Mouse (Mus musculus) limb, embryonic 12.5 days (tissue): ENCODE results near the gene Asb2. TPM values are rescaled to one million over a fixed set of nuclear protein-coding genes. Genes with fewer than 3 reads are reported as not detected.
A peak's percentile ranks its signal among the peaks of the same experiment; 100 is the strongest.

Experiments used
- ATAC-seq: fragments of 200-750 bp; cut with Nextera tagmentation; 2 replicates; pipeline ENCODE4 v1.8.0; 2017; ENCODE audit warnings: low read depth, moderate TSS enrichment; ENCODE audit not compliant: insufficient number of reproducible peaks, insufficient read depth, low FRiP score, low TSS enrichment
- H3K27ac ChIP-seq: fragments of 300-500 bp; sonication (generic); 2 replicates; pipeline ENCODE4 v1.5.1; 2016; ENCODE audit warnings: mild to moderate bottlenecking, moderate library complexity
- H3K27me3 ChIP-seq: fragments of 300-500 bp; sonication (generic); 2 replicates; pipeline ENCODE4 v1.6.1; 2016; ENCODE audit warnings: mild to moderate bottlenecking, moderate library complexity
- H3K36me3 ChIP-seq: fragments of 300-500 bp; sonication (generic); 2 replicates; pipeline ENCODE4 v1.6.1; 2016; ENCODE audit warnings: mild to moderate bottlenecking, moderate library complexity
- H3K4me1 ChIP-seq: fragments of 300-500 bp; sonication (generic); replicated peaks from 2 replicates; pipeline ENCODE4 v1.6.1; 2016
- H3K4me2 ChIP-seq: fragments of 300-500 bp; sonication (generic); 2 replicates; pipeline ENCODE4 v1.6.1; 2016; ENCODE audit warnings: mild to moderate bottlenecking, moderate library complexity
- H3K4me3 ChIP-seq: fragments of 300-500 bp; sonication (generic); replicated peaks from 2 replicates; pipeline ENCODE4 v1.5.1; 2016; ENCODE audit warnings: mild to moderate bottlenecking
- H3K9ac ChIP-seq: fragments of 300-500 bp; sonication (generic); replicated peaks from 2 replicates; pipeline ENCODE4 v1.6.1; 2016; ENCODE audit warnings: mild to moderate bottlenecking, moderate library complexity
- H3K9me3 ChIP-seq: fragments of 300-500 bp; sonication (generic); 2 replicates; pipeline ENCODE4 v1.6.1; 2016; ENCODE audit warnings: mild to moderate bottlenecking, moderate library complexity
- WGBS: fragments of 180-500 bp; shearing (Covaris S2); methylation state at CpG from one replicate; pipeline ENCODE4 v1.1.7; 2016; 5-methylcytosine and 5-hydroxymethylcytosine counted together
- polyA plus RNA-seq: library from polyadenylated mRNA; unstranded; fragments of >200 nt; fragmentation: Nextera tagmentation; extraction: Ambion mirVana; gene quantifications from 2 replicates; pipeline ENCODE4 v1.2.1, GENCODE M21; 2016

Asb2 gene
- polyA plus RNA-seq, 1 experiment from 2014 or later, result 2.9 TPM

- Histone ChIP-seq H3K4me1 (peaks cover 25% of the 10 kb centered on the region), H3K27me3 (peaks cover 47% of the 10 kb centered on the region), H3K9ac (no peak overlapping the region), H3K36me3 (no peaks in the 10 kb centered on the region), H3K4me2 (peak overlapping the region; percentile 51), H3K9me3 (no peaks in the 10 kb centered on the region), H3K4me3 (peak overlapping the region; percentile 18), H3K27ac (no peak overlapping the region)
- WGBS, result 7% methylated on average over 24 of the region's 25 CpGs
- ATAC-seq, result no peak
These were observed 41.0 kb downstream of the Asb2 start for GRCm38 (mm10) chr12:103314640-103315361.

- Histone ChIP-seq H3K27ac (no peak overlapping the region), H3K9ac (no peak overlapping the region), H3K27me3 (peaks cover 47% of the 10 kb centered on the region), H3K9me3 (no peaks in the 10 kb centered on the region), H3K4me2 (no peak overlapping the region), H3K4me3 (no peak overlapping the region), H3K36me3 (no peaks in the 10 kb centered on the region), H3K4me1 (peaks cover 25% of the 10 kb centered on the region)
- no peak for ATAC-seq
- WGBS, result 76% methylated on average over 21 of the region's 21 CpGs
These were observed 41.7 kb downstream of the Asb2 start for GRCm38 (mm10) chr12:103313871-103314639.

GRCm38 (mm10) chr12:103313274-103313673, 42.5 kb downstream of the Asb2 start:
- Histone ChIP-seq H3K36me3 (no peaks in the 10 kb centered on the region), H3K27ac (no peak overlapping the region), H3K4me1 (peaks cover 18% of the 10 kb centered on the region), H3K4me2 (no peak overlapping the region), H3K4me3 (no peak overlapping the region), H3K9me3 (no peaks in the 10 kb centered on the region), H3K9ac (no peak overlapping the region), H3K27me3 (peaks cover 47% of the 10 kb centered on the region)
- ATAC-seq, result no peak
- 81% methylated on average over 6 of the region's 6 CpGs for WGBS

GRCm38 (mm10) chr12:103311921-103312320, 43.9 kb downstream of the Asb2 start:
- Histone ChIP-seq H3K27ac (no peak overlapping the region), H3K4me1 (peaks cover 14% of the 10 kb centered on the region), H3K27me3 (peaks cover 43% of the 10 kb centered on the region), H3K9me3 (no peaks in the 10 kb centered on the region), H3K36me3 (no peaks in the 10 kb centered on the region), H3K9ac (no peak overlapping the region), H3K4me3 (no peak overlapping the region), H3K4me2 (no peak overlapping the region)
- WGBS, result 82% methylated on average over 8 of the region's 8 CpGs
- no peak for ATAC-seq

- no peak within 1 kb of the TSS for H3K9ac ChIP-seq
- peaks cover 12% of the 10 kb centered on the region for H3K4me1 ChIP-seq
- WGBS, result 59% methylated on average over 2 of the region's 2 CpGs
These were observed 45.0 kb downstream of the Asb2 start, which contains the start of gene Fam181a for GRCm38 (mm10) chr12:103310744-103311267. Gene Fam181a, plus strand, starts transcription at chr12:103310975.

GRCm38 (mm10) chr12:103306720-103307119, 49.1 kb downstream of the Asb2 start:
- Histone ChIP-seq H3K27ac (no peak overlapping the region), H3K4me1 (no peaks in the 10 kb centered on the region), H3K4me3 (no peak overlapping the region), H3K27me3 (no peaks in the 10 kb centered on the region), H3K4me2 (no peak overlapping the region), H3K9ac (no peak overlapping the region), H3K36me3 (no peaks in the 10 kb centered on the region), H3K9me3 (no peaks in the 10 kb centered on the region)
- ATAC-seq, result no peak
- 22% methylated on average over 3 of the region's 3 CpGs for WGBS

More at GRCm38 (mm10) chr12:103310744-103311267, 45.0 kb downstream of the Asb2 start, which contains the start of gene Fam181a:
- Histone ChIP-seq H3K4me2 (no peak within 1 kb of the TSS), H3K4me3 (no peak within 1 kb of the TSS), H3K27me3 (peaks cover 32% of the 10 kb centered on the region), H3K36me3 (no peaks in the 10 kb centered on the region), H3K9me3 (no peaks in the 10 kb centered on the region), H3K27ac (no peak within 1 kb of the TSS)
- ATAC-seq, result no peak

- Histone ChIP-seq H3K4me2 (no peak overlapping the region), H3K4me1 (no peaks in the 10 kb centered on the region), H3K36me3 (no peaks in the 10 kb centered on the region), H3K4me3 (no peak overlapping the region), H3K27ac (no peak overlapping the region), H3K9me3 (no peaks in the 10 kb centered on the region), H3K9ac (no peak overlapping the region), H3K27me3 (no peaks in the 10 kb centered on the region)
- ATAC-seq, result no peak
- WGBS, result 39% methylated on average over 2 of the region's 2 CpGs
These were observed 49.6 kb downstream of the Asb2 start for GRCm38 (mm10) chr12:103306224-103306623.

GRCm38 (mm10) chr12:103302960-103303359, 52.8 kb downstream of the Asb2 start:
- Histone ChIP-seq H3K27ac (no peak overlapping the region), H3K4me2 (no peak overlapping the region), H3K36me3 (no peaks in the 10 kb centered on the region), H3K9me3 (no peaks in the 10 kb centered on the region), H3K4me1 (no peaks in the 10 kb centered on the region), H3K27me3 (0 out of 2 replicates have a peak, but pooled peaks cover 5% of the 10 kb centered on the region), H3K9ac (no peak overlapping the region), H3K4me3 (no peak overlapping the region)
- no peak for ATAC-seq
- 84% methylated on average over 1 of the region's 1 CpGs for WGBS

GRCm38 (mm10) chr12:103301645-103302044, 54.2 kb downstream of the Asb2 start:
- H3K9ac ChIP-seq, result no peak overlapping the region
- WGBS, result 53% methylated on average over 2 of the region's 2 CpGs
- no peak overlapping the region for H3K4me2 ChIP-seq
- H3K36me3 ChIP-seq, result no peaks in the 10 kb centered on the region
- no peak for ATAC-seq
- H3K27me3 ChIP-seq, result 0 out of 2 replicates have a peak, but pooled peaks cover 5% of the 10 kb centered on the region
- no peak overlapping the region for H3K4me3 ChIP-seq
- H3K4me1 ChIP-seq, result 0 out of 2 replicates have a peak, but pooled peaks cover under 1% of the 10 kb centered on the region
- no peak overlapping the region for H3K27ac ChIP-seq
- no peaks in the 10 kb centered on the region for H3K9me3 ChIP-seq

- Histone ChIP-seq H3K27ac (no peak overlapping the region), H3K9me3 (no peaks in the 10 kb centered on the region), H3K36me3 (no peaks in the 10 kb centered on the region), H3K4me2 (no peak overlapping the region), H3K27me3 (0 out of 2 replicates have a peak, but pooled peaks cover 5% of the 10 kb centered on the region), H3K9ac (no peak overlapping the region), H3K4me1 (peaks cover 4% of the 10 kb centered on the region; the same call in 1 of the 2 replicates), H3K4me3 (no peak overlapping the region)
- WGBS, result 37% methylated on average over 9 of the region's 9 CpGs
- ATAC-seq, result no peak
These were observed 55.3 kb downstream of the Asb2 start for GRCm38 (mm10) chr12:103300493-103300892.

GRCm38 (mm10) chr12:103296292-103296691, 59.5 kb downstream of the Asb2 start:
- H3K27ac ChIP-seq, result no peak overlapping the region
- H3K27me3 ChIP-seq, result 0 out of 2 replicates have a peak, but pooled peaks cover 5% of the 10 kb centered on the region
- peaks cover 4% of the 10 kb centered on the region; the same call in 1 of the 2 replicates for H3K4me1 ChIP-seq
- no peak overlapping the region for H3K9ac ChIP-seq
- WGBS, result 7% methylated on average over 4 of the region's 4 CpGs
- ATAC-seq, result no peak
- H3K4me2 ChIP-seq, result no peak overlapping the region
- no peaks in the 10 kb centered on the region for H3K9me3 ChIP-seq
- no peaks in the 10 kb centered on the region for H3K36me3 ChIP-seq
- no peak overlapping the region for H3K4me3 ChIP-seq
